Mouse (Mus musculus) brain, embryonic 14.5 days (tissue): ENCODE data around the gene Nck1. TPM values are rescaled to one million over a fixed set of nuclear protein-coding genes. Genes with fewer than 3 reads are reported as not detected.

Experiments
- DNase-seq: peaks from one replicate; pipeline ENCODE4 v3.0.0-alpha.2; 2011; ENCODE audit warnings: low read depth
- CTCF ChIP-seq: fragments of 200-500 bp; IDR thresholded peaks from 2 replicates; pipeline ENCODE4 v1.5.1; 2012; ENCODE audit warnings: inconsistent platforms, mild to moderate bottlenecking, moderate library complexity, borderline replicate concordance; ENCODE audit not compliant: insufficient read depth, insufficient read length; ENCODE audit errors: extremely low read depth
- POLR2A ChIP-seq: fragments of 200-500 bp; IDR thresholded peaks from 2 replicates; pipeline ENCODE4 v1.6.1; 2012; ENCODE audit warnings: mild to moderate bottlenecking, inconsistent platforms, borderline replicate concordance; ENCODE audit not compliant: poor library complexity, insufficient read depth, insufficient read length, severe bottlenecking; ENCODE audit errors: extremely low read depth
- polyA plus RNA-seq: library from polyadenylated mRNA; depleted of rRNA; stranded (reverse); fragments of >200 nt; gene quantifications from 2 replicates; pipeline ENCODE4 v1.2.3, GENCODE M21; 2012; rRNA removed

Gene Nck1
- polyA plus RNA-seq: 29.3 and 32.9 TPM in 2 replicates

- peak; percentile 76 for TF ChIP-seq POLR2A
- peak; percentile 62 for TF ChIP-seq CTCF
- DNase-seq: peak; percentile 99
Observed at GRCm38 (mm10) chr9:100545715-100546593, at the start of gene Nck1. Gene Nck1 (minus strand): TSS chr9:100546134.

GRCm38 (mm10) chr9:100590462-100590861 is 44.5 kb upstream of the Nck1 start:
- TF ChIP-seq POLR2A (no peak), CTCF (no peak)
- no peak for DNase-seq

DNA sequence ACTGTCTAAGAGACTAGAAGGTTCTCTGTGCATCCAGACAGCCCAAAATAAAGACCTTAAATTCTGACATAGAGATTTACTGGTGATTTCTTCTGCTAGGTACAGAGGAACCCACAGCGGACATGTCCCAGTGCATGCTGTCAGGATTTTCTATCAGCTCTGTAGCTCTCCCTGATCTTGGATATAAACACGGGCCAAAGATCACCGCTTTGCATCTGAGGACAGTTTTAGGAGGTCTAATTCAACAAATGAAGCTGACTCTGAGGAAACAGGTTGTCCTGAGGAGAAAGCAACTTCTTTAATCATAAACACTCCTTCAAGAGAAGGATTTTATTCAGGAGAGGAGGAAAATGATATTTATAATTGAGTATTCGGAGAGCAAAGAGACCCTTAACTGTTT is 38.1 kb upstream of the Nck1 start:
- TF ChIP-seq CTCF (no peak), POLR2A (no peak)
- DNase-seq: no peak

GRCm38 (mm10) chr9:100582883-100583575 is 37.1 kb upstream of the Nck1 start:
- peak; percentile 59 for DNase-seq
- TF ChIP-seq POLR2A: no peak
- no peak for TF ChIP-seq CTCF

GRCm38 (mm10) chr9:100581543-100582492 is 35.9 kb upstream of the Nck1 start:
- DNase-seq: peak; percentile 89
- TF ChIP-seq POLR2A (no peak), CTCF (no peak)

- TF ChIP-seq CTCF (no peak), POLR2A (no peak)
- DNase-seq: peak; percentile 72
Observed at GRCm38 (mm10) chr9:100580196-100580740, 34.3 kb upstream of the Nck1 start.

GRCm38 (mm10) chr9:100573942-100574341 is 28.0 kb upstream of the Nck1 start:
- DNase-seq: no peak
- no peak for TF ChIP-seq CTCF
- TF ChIP-seq POLR2A: no peak

DNA sequence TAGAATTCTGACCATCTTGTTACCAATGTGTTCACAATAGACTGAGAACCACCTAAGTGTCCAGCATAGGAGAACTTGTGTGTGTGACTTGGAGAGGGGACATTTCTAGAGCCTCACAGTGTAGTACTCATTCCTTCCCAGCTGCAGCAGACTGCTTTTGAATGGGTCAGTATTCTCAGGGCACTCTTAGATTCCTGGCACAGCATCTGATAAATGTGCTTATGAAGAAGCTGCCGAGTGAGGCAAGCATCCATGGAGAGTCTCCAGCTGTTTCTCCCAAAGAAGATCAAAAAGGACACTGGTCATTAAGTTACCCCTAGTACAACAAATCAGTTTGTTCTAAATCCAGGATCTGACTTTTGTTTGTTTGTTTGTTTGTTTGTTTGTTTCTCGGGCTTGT is 27.4 kb upstream of the Nck1 start:
- TF ChIP-seq CTCF (no peak), POLR2A (no peak)
- DNase-seq: no peak

DNA sequence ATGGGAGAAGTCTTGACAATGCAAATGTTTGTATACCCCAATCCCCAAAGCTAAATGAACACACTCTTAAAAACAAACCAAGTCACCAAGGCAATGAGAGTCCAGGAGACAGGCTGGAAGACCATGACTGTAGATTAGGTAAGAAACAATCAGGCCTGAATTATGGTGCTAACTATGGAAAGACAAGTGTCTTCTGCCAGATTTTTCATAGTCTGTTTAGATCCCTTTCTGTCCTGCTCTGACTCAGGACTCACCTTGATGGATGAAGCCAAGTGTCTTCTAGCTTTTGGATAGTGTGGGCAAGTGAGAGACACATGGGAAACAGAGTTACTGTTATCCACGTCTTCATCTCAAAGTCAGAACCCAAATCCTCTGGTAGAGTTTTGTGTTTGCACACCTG is 25.6 kb upstream of the Nck1 start:
- no peak for TF ChIP-seq POLR2A
- TF ChIP-seq CTCF: no peak
- DNase-seq: no peak

DNA sequence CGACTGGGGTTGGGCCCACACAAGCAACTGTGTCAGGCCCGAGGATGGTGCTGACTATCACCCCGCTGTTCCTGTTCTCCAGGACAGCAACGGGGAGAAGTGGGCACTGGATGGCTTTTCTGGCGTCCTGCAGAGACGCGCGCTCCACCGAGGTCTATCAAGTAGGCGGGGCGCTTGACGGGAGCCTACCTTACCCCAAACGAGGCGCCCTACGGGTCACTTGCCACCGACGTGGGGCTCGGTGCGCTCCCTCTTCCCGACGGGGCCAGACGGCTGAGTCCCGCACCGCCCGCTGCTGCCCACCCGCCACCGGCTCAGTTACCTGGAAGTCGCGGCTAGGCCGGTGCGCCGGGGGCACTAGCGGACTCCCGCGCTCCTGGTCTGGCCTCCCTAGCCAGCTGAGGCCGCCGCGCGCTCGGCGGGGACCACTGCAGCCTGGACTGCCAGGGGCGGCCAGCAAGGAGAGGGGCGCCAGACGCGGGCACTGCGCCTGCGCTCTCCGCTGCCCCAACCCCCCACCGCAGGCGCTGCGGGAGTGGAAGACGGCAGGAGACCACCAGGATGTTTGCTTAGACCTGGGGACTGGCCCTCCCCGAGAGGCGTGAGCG is 24.8 kb upstream of the Nck1 start, which contains the start of gene Slc35g2:
Gene Slc35g2, minus strand, starts transcription at position 465 of the 608 bp plus-strand sequence.
- TF ChIP-seq CTCF: peak; percentile 36; the same call in 1 of the 2 replicates
- TF ChIP-seq POLR2A: peak; percentile 48
- DNase-seq: peak; percentile 89

GRCm38 (mm10) chr9:100569798-100570625 is 24.1 kb upstream of the Nck1 start:
- TF ChIP-seq POLR2A (no peak), CTCF (no peak)
- peak; percentile 67 for DNase-seq

DNA sequence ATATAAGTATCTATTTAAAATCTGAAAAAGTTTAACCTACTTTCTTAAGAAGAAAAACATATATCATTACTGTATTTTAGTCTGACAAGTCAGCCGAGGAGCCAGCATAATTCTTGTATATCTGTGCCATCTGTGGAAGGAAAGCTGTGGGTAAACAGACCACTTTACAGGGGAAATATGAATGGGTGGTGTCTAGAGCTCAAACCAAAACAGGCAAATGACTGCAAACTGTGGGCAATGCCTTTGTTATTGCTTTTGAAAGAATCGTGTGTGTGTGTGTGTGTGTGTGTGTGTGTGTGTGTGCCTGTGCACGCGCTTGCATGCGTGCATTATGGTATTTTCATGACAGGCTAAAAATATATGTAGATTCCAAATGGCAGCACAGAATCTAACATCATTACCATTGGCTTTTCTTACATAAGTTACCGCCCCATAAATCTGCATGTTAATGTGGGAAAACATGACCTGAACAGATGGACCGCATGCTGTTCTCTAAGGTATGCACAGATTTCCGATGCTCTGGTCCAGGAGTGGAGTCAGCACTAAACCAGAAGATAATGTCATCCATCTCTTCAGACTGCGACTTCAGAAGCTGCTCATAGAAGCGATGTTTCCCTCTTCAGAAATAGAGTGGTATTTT is 14.4 kb upstream of the Nck1 start:
- TF ChIP-seq CTCF: no peak
- TF ChIP-seq POLR2A: no peak
- peak; percentile 91 for DNase-seq
